Mouse (Mus musculus): ENCODE results near the gene Cers6.

- no peak for TF ChIP-seq POLR2A (IDR thresholded peaks at IDR 0.05; ENCODE audit: insufficient read depth, low read depth, low read length)
- no peak for TF ChIP-seq EP300 (IDR thresholded peaks at IDR 0.05; ENCODE audit: insufficient read depth, low read depth, low read length)
Measured at GRCm38 (mm10) chr2:69112609-69113008, 251.4 kb downstream of the Cers6 start.
